Mouse (Mus musculus) ES-E14 (cell line): Measurements from ENCODE around the gene Atp5g1.

Source experiments
- CHD2 ChIP-seq: IDR thresholded peaks from 2 replicates; pipeline ENCODE4 v1.6.1; 2014; ENCODE audit warnings: mild to moderate bottlenecking, low read depth, low read length, inconsistent platforms
- HCFC1 ChIP-seq: IDR thresholded peaks from 2 replicates; pipeline ENCODE4 v1.6.1; 2012; ENCODE audit warnings: low read length, inconsistent platforms, borderline replicate concordance; ENCODE audit not compliant: insufficient read depth
- MAFK ChIP-seq: IDR thresholded peaks from 2 replicates; pipeline ENCODE4 v1.6.1; 2014; ENCODE audit warnings: mild to moderate bottlenecking, low read depth, low read length, inconsistent platforms; ENCODE audit not compliant: insufficient read depth
- ZC3H11A ChIP-seq: IDR thresholded peaks from 2 replicates; pipeline ENCODE4 v1.6.1; 2012; ENCODE audit warnings: low read depth, mild to moderate bottlenecking, inconsistent platforms, low read length, borderline replicate concordance

GRCm38 (mm10) chr11:96058309-96058708 lies 17.2 kb downstream of the Atp5g1 start:
- TF ChIP-seq CHD2 (no peak), HCFC1 (no peak), ZC3H11A (no peak), MAFK (no peak)
